Mouse (Mus musculus) kidney, embryonic 15.5 days (tissue): ENCODE measurements around the gene Pik3r4. TPM values are rescaled to one million over a fixed set of nuclear protein-coding genes. Genes with fewer than 3 reads are reported as not detected.

Experiments
- polyA plus RNA-seq: library from polyadenylated mRNA; unstranded; fragments of >200 nt; fragmentation: Nextera tagmentation; extraction: Ambion mirVana; gene quantifications from 2 replicates; pipeline ENCODE4 v1.2.1, GENCODE M21; 2015

Pik3r4 gene
- polyA plus RNA-seq, 1 experiment from 2014 or later, result 20.8 TPM

Other genes starting within 250 kb of the Pik3r4 start
- 15.5 and 15.9 TPM in 2 replicates for gene Aste1, start 247.6 kb upstream of the Pik3r4 start, polyA plus RNA-seq
- gene Nek11, start 247.5 kb upstream of the Pik3r4 start, polyA plus RNA-seq, result 0.40 and 0.57 TPM in 2 replicates
- 60.6 and 68.5 TPM in 2 replicates for gene Atp2c1, start 115.7 kb upstream of the Pik3r4 start, polyA plus RNA-seq
- 1.2 and 2.0 TPM in 2 replicates for gene Col6a6, start 185.2 kb downstream of the Pik3r4 start, polyA plus RNA-seq